Mouse (Mus musculus) adrenal gland (tissue): ENCODE data around the gene Trank1.

ENCODE experiments used
- intact Hi-C: fragments of 180-260 bp; cut with DNase I; formaldehyde crosslinking; loops from one replicate; pipeline ENCODE4 v1.15.1; 2025

The Trank1 gene

DNA sequence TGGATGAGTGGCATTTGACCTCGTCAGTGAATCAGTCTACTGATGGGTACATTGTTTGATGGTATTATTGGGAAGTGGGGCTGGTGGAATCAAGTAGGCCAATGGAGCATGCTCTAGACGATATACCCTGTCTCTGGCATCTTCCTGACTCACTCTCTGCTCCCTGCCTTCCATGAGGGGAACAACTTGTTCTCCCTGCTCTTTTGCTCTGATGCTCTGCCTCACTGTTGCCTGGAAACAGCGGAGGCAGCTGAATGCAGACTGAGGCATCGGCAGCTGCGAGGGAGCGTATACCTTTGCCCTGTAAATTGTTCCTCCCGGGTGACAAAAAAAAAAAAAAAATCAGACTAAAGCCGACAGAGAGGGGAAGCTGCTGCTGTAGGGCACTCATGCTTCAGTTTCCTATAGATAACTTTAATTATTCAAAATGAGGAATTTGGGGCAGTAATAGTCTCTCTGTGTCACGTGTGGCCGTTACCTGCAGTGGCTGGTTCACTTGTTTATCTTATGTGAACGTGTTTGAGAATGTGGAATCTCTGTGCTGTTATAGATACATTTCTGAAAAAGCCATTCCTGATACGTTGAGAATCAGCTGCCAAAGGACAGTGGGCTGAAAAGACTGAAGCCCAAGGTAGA, 9.2 kb upstream of the Trank1 start:
- intact Hi-C loops = no loop called here

DNA sequence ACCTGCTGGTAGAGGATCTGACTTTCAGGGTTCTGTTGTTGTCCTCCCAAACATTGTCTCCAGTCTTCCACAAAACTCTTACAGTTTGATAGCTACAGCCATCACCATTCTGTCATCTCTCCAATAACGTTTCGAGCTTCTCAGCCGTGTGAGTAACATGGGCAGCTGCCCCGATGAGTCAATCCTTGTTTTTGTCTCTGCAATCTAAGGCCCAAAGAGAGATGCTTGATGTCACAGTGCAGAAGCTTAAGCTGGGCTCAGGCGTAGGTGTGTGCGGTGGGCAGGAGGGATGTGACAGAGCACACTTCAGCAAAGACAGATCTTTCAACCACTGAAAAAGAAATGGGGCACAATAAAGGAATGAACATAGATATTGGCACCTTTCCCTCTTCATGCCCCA, 7.5 kb upstream of the Trank1 start:
- intact Hi-C loops = no loop called here

DNA sequence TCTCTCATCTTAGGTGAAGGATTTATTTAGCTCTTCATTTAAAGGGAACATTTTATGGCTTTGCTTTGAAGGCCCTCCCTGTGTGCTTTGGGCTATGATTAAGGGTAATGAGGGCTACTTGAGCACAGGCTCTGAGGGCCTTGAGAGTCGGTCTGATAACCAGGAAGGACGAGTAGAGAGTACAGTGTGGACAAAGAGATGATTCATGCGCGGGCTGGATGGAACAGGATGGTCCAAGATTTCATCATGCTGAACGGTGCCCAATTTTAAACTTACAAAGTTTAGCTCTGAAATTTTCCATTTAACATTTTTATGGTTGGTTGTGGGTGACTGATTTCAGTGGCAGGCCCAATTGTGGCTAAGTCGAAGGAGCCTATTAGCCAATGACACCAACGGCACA, 5.4 kb upstream of the Trank1 start:
- intact Hi-C loops = no loop called here

DNA sequence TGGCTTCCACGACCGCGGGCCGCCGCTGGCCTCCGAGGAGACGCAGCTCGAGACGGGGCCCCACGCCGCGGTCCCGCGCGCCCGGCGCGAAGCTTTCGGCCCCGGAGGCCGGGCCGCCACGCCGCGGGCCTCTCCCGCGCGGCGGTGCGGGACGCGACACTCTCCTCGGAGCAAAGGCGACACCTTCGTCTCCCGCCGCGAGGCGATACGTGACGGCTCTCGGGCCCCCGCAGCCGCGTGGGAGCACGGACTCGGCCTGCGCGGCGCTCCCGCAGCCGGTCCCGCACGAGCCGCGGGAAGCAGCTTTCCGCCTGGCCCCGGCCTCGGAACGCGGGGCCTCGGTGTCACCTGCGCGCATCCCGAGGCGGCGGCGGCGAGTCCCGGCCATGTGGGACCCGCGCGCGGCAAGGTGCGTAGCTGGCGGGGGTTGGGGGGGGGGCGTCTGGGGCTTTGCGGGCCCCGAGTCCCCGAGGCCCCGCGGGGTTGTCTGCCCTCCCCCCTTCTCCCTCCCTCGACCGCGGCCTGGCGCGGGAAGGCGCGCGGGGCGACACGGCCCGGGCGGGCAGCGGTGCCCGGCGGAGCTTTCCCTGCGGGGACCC, 403 bp downstream of the Trank1 start:
- intact Hi-C loops = no loop called here

DNA sequence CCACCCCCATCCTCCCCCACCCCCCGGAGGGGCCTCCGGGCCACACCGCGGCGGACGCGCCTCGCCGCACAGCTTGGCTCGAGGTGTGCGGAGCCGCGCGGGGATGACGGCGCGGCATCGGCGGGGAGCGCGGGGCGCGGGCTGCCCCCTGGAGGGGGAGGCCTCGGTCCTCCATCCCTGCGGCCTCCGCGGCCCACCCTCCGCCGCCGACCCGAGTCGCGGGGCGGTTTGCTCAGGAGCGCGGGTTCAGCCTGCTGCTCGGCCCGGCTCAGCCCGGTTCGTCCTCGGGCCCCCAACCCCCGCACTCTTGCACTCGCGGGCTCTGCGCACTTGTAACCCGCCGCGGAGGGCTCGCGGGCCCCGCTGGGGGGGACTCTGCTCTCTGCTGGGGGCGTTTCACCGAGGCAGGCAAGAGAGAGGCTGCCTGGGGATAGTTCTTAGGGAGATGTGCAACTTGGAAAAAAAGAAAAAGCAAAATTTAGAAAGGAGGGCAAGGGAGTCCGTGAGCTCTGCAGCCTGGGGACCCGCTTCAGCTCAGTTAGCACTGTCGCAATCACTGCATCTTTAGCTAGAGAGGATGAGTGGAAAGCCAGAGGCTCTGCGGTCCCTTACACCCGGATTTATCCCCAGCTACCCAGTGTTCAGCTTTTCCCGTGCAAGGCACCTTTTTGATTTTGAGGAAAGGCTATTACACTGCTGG, 1.1 kb downstream of the Trank1 start:
- intact Hi-C loops = loop anchor here (1.0 kb wide), 1 partner anchor 22 kb away; no protein-coding TSS in a partner anchor

DNA sequence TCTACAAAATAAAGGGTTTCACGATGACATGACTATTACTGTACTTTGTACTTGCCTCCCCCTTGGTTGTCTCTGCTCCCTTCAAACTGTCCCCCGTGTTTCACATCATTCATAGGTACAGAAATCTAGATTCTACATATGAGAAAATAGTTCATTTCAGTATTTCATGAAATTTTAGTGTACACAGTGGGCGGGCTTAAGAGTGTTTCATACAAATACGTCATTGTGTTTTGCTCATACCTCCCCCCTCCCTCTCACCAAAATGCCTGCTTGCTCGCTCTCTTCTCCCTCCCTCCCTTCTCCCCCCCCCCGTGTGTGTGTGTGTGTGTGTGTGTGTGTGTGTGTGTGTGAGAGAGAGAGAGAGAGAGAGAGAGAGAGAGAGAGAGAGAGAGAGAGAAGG, 1.8 kb downstream of the Trank1 start:
- intact Hi-C loops = loop anchor here (1.0 kb wide), 1 partner anchor 23 kb away; no protein-coding TSS in a partner anchor

DNA sequence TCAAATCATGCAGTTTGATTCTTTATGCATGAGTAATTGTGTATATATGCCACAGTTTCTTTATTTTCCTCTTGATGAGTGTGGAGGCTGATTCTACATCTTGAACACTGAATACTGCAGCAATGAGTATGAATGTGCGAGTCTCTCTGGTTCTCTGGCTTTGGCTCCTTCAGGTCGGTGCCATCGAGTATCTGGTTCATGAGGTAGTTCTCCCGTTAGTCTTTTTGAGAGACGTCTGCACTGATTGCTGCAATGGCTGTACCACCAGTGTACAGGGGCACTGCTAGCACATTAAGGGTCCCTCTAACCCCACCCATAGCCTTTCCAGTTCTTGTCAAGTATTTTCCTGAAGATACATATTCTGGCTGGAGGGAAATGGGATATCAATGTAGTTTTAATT, 2.3 kb downstream of the Trank1 start:
- intact Hi-C loops = loop anchor here (1.0 kb wide), 1 partner anchor 23 kb away; no protein-coding TSS in a partner anchor

DNA sequence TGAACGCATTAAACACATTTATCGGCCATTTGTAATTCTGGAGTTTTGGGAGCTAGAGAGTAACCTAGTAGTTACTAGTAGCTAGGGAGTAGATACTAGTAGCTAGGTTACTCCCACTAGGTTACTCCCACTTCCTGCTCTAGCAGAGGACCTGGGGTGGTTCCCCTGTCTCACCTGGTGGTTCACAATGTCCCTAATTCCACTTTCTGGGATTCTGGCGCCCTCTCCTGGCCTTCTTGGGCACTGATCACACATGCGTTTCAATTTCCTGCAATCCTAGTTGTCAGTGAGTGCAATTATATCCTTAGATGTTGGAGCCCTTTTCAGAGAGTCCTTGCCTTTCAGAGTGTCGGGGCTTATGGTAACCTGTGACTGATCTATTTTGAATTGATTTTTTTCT, 2.7 kb downstream of the Trank1 start:
- intact Hi-C loops = no loop called here

DNA sequence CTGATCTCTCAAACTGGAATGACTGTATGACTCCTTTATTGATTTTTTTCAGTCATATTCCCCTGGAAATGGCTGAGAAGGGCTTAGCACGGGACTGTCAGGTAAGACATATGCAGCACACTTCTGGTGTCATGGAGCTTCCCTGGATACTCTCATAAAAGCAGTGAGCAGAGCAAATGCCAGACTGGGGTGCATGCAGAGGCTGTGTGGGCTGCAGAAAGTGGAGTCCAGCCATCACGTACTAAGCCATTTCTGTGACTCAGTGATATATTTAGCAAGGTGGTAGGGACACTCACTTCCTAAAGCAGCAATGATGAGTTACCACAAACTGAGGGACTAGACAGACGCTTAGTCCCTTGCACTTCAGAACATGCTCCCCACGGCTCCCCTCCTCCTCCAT, 9.4 kb downstream of the Trank1 start:
- intact Hi-C loops = no loop called here

DNA sequence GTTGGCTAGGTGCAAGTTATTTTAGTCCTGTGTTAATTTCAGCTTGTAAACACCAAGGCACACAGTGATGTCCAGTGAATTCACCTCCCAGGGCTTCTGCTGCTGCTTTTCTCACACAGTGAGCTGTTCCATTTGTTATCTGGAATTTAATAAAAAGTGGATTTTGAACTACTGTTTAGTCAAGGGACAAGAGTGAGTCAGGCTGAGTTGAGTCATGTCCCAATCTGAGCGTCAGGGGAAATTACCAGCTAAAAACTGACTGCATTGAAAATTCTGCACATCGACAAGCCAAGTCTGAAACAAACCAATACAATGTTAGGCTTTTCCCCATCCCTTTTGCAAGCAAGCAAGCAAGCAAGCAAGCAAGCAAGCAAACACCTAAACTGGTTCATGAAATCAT, 13.3 kb downstream of the Trank1 start:
- intact Hi-C loops = no loop called here

DNA sequence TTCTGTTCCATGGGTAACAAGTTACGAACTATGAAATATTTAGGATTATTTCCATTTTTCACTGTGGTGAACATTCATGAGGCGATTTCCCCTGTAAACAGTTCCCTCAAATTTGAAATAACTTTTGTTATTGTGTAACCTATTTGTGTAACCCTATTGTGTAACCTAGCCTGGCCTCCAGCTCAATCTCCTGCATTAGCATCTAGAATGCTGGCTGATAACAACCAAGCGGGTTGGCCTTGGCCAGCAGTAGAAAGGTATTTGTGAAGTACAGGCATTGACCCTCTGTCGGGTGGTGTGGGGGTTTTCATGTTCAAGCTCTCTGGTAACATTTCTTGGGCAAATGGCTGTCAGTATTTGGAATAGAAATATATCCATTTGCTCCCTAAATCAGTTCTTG, 18.3 kb downstream of the Trank1 start:
- intact Hi-C loops = no loop called here

DNA sequence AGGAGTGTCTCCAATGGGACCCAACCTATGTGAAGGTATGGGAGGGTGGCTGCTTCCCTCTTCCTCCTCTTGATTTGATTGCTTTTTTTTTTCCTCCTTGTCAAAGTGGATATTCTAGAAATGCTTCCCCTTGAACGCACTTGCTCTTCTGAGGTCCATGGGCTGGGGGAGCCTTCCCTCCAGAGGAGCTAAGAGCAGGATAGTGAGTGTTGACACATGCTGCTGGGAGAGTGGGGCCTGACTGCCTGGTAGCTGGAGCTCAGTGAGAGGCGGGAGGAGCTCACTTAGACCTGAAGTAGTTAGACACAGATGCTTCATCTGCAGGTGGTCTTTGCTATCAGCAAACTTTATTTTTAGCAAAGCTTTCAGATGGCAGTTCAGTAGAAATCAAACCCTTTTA, 22.3 kb downstream of the Trank1 start:
- intact Hi-C loops = no loop called here

DNA sequence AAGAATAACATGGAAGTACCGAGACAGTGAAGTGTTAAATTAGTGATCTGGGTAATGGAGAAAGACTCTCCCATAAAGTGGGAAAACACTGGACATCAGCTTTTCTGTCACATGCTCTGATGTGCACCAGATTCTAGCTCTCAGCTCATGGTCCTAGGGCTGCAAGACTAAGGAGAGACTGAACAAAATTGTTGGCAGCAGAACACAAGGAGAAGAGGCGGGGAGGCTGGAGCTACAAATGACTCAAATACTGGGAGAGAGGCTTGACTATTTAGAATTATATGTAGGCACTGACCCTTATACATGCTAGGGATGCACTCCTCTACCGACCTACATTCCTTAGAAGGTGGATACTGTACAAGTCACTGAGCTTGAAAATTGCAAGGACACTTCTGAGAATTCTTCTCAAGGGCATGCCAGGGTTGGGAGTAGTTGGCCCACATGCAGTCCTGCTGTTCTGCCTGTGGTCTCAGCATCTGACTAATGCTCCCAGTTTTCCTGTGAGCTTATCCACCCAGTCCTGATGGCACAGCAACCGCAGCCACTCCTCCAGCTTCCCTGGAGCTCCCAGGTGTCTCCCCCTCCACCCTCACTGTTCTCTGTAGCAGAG, 23.1 kb downstream of the Trank1 start:
- intact Hi-C loops = no loop called here

DNA sequence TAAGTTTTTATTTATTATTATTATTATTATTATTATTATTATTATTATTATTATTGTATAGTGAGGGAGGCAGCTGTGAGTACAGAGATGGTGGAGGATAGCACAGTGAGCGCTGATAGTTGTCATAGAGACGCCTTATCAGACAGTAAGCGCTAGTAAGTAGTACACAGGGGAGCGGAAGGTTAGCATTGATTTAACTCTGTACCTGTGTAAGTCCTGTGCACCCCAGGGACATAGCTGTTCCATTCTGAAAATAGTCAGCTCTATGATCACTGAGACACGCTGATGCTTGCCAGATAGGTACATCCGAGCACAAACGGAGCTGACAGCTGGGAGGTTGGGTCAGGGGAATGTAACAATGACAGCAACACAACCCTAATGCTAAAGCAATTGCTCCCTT, 39.7 kb downstream of the Trank1 start:
- intact Hi-C loops = no loop called here

DNA sequence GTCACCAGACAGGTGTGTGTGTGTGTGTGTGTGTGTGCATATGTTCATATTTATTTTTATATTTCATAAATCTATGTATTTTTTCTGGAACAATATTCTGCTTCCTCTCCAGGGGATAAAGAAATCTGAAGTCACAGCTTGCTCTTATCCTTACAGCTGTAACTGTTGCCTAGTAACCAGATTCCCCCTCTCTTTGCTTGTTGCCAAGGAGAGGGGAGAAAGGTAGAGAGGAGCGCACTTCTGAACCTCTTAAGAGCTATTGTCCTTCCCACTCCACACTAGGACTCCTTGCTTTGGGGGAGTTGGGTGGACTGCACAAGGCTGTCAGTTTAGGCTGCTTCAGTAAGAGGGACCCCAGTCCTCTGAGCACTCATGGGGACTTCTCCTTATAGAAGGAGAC, 40.1 kb downstream of the Trank1 start:
- intact Hi-C loops = no loop called here

DNA sequence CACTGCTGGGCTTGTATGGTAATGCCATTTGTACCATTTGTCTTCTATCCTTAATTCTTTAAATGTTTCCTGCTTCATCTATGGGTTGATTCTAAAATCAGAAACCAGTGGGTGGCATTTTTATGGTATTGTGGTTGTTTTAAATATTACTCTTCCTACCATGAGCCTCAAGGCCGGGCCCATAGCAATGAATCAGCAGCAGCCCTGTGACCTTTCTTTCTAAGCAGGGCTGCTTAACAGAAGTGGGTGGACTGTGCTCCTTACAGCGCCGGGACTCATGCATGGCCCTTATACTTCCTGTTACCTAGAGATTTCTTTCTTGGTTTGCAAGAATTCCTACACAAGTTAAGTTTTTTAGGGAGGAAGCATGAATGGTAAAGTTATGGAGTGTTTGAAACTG, 41.1 kb downstream of the Trank1 start:
- intact Hi-C loops = no loop called here

DNA sequence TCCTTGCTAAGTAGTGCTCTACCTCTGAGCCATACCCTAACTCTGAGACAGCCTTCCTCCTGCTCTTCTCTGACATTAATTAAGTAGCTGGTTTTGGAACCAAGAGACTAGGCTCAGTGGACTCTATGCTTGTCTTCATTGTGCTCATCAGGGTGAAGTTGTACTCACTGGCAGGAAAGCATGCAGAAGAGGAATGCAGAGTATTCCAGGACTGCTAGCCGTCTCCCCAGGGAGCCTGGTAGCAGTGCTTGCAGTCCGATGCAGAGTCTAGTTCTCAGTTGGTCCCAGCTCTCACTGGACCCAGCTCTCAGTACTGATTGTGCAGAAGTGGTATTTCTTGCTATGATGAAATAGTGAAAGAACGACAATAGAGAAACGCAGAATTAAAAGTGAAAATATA, 43.5 kb downstream of the Trank1 start:
- intact Hi-C loops = loop anchor here (5.0 kb wide), 1 partner anchor 122 kb away; no protein-coding TSS in a partner anchor

DNA sequence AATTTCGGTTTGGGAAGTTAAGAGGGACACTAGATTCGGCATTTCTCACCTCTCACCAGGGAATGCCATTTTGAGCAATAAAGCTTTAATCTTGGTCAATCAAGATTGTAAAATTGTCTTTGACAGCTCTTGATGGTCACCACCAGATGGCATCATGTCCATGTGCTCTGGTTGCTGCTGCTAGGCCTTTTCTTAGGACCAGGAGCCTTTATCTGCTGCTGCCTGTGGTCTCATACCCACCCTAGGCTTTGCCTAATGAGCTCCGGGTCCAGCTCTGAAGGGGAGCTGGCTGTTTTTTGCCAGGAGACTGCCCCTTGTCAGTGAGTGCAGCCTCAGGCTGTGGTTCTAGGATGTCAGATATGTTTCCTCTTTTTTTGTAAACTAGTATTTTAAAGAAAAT, 44.8 kb downstream of the Trank1 start:
- intact Hi-C loops = loop anchor here (5.0 kb wide), 1 partner anchor 121 kb away; no protein-coding TSS in a partner anchor

DNA sequence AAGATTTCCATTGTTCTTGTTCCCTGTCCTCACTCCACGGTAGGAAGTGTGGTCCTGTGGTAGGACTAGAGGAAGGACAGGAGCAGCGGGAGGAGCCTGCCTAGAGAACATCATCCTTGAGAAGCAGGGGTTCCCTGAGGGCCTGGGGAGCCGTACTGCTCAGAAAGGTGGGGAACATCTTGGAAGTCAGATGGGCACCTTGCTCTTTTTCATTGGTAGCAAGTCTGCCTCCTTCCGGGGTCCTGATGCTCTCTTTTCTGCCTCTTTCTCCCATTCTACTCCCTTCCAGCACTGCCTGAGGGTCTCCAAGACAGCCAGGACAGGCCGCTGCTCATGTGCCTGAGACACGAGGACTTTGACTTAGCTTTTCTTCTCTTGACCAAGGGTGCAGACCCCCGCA, 52.1 kb downstream of the Trank1 start:
- intact Hi-C loops = loop anchor here (1.0 kb wide), 1 partner anchor 21 kb away; no protein-coding TSS in a partner anchor

DNA sequence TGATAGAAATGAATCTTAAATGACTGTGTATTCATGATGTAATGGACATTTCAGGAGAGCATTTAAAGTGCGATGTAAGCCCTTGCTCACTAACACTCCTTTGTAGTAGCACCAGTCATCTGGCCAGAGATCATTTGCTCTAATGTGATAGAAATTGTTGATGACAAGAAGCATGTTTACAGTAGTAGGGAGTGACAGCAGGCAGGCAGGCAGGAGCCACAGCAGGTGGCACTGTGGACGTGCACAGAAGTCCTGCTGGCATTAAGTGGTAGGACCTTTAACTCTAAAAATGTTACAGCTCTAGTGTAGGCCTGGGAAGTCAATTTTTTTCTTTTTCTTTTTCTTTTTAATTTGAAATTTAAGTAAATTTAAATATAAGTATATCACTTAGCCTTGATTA, 56.2 kb downstream of the Trank1 start:
- intact Hi-C loops = no loop called here

DNA sequence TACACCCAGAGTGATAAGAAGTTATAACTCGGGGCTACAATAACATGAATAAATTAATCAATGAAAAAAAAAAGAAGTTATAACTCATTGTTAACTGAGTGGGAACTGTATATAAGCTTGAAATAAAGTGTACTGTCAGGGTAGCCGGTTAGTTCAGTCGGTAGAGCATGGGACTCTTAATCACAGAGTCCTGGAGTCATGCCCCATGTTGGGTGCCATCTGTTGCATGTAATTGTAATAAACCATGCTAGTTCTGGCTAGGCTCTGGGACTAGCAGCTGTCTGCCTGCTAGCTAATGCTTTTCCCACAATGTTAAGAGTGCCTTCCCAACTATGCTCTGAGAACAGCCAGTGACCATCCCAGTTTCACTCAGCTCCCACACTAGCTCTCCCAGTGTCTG, 60.5 kb downstream of the Trank1 start:
- intact Hi-C loops = no loop called here

DNA sequence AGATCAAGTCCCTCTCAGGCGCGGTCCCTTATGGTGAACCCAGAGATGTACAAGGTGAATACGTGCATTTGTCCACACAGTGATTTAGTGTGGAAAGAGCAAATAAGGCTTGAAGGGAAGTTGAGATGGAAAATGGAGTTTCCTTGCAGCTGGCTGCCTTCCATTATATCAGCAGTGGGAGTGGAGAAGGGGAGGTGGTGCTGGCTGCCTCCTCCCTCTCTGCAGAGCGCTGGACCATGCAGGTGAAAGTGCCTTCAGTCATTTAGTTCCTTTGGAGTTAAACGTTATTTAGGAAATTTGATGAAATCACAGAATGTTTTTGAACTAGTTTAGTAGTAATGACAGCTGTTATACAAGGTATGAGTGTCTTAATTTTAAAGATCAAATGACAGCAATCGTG, 66.3 kb downstream of the Trank1 start:
- intact Hi-C loops = no loop called here
